Mouse (Mus musculus) gastrocnemius, postnatal 36 days (tissue): ENCODE measurements around the gene Smc1b. TPM values are rescaled to one million over a fixed set of nuclear protein-coding genes. Genes with fewer than 3 reads are reported as not detected.
"Not testable (repeated sequence)": the region's sequence is repeated elsewhere in the genome, so short reads cannot be mapped to it uniquely, and the experiment has no call there.

Experiments used
- DNase-seq, 2 experiments: peaks; one replicate each; pipeline ENCODE4 v3.0.0; 2022
- intact Hi-C: fragments of 180-260 bp; cut with DNase I; formaldehyde crosslinking; loops from one replicate; pipeline ENCODE4 v1.15.1; 2025
- total RNA-seq, 2 experiments: library from RNA; stranded (reverse); gene quantifications; 2 replicates each; pipeline ENCODE4 v1.2.3; 2021

Smc1b gene
- total RNA-seq, 2 experiments from 2014 or later: not detected

DNA sequence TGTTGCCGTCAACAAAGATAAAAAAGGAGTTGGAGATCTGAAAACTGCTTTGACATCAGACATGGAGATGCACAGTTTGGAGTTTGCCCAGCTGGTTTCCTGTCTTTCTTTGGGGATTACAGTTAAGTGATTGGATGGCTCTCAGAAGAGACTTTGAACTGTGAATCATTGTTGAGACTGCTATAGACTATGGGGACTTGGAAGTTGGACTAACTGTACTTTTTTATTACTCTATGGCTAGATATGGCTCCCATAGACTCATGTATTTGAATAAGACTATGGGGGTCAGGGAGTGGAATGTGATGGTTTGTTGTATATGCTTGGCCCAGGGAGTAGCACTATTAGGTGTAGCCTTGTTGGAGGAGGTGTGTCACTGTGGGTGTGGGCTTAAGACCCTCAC lies 101.1 kb downstream of the Smc1b start:
- intact Hi-C loops, DNase-seq: not testable (repeated sequence)

DNA sequence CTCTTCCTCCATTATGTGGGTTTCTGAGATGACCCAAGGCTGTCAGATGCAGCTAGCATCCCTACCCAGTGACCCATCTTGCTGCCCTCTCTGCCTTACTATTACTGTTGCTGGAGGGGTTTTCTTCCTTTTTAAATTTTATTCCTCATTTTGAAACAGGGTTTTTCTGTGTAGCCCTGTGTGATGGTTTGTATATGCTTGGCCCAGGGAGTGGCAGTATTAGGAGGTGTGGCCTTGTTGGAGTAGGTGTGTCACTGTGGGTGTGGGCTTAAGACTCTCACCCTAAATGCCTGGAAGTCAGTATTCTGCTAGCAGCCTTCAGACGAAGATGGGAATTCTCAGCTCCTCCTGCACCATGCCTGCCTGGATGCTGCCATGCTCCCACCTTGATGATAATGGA lies 103.1 kb downstream of the Smc1b start, which contains the start of gene Fam118a:
Gene Fam118a (plus strand): TSS at position 301 of the 400 bp plus-strand sequence.
- intact Hi-C loops, DNase-seq: not testable (repeated sequence)

DNA sequence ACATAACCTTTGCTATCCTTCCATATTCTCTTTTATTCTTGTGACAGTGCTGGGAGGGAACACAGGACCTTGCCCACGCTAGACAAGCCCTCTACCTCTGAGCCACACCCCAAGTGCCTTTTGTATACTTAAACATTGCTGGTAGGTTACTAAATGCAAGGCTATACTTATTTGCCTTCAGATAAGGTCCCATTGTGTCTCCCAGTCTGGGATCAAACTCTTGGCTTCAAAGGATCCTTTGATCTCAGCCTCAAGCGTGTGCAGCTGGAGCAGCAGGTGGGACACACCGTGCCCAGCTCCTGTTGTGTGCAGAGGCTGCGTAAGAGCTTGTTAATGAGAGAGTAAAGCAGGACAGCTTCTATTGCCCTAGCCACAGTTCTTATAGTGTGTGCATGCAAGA lies 104.0 kb downstream of the Smc1b start:
- DNase-seq: no peak
- intact Hi-C loops: no loop called here

DNA sequence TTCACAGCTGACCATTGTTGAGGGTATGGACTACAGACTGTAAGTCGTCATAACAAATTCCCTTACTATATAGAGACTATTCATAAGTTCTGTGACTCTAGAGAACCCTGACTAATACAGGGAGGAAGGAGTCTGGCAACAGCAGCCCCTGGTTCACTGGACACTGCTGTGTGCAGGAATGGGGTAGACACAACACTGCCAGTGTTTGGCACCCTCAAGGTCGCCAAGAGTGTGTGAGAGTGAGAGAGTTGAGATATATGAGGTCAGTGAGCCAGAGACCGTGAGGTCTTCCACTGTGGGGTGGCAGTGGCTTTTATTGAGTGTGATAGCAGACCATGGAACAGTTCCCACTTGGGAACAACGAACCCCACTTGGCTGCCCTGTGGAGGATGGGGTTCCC lies 105.6 kb downstream of the Smc1b start:
- intact Hi-C loops: no loop called here
- no peak for DNase-seq

DNA sequence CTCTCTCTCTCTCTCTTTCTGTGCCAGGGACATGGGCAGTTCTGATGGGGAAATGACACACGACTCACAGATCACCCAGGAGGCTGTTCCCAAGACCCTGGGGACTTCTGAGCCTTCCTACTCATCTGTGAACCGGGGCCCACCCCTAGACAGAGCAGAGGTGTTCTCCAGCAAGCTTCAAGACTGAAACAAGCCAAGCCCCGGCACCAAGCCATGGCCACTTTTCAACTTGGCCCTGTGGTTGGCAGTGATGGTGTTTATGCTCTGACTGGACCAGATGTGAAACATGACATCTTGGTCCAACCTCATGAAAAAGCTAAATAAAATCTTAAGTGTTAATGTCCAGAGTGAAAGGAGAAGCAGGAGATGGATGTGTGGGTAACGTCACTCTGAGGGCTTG lies 109.6 kb downstream of the Smc1b start:
- intact Hi-C loops: no loop called here
- peak; percentile 30 to 56 for DNase-seq

DNA sequence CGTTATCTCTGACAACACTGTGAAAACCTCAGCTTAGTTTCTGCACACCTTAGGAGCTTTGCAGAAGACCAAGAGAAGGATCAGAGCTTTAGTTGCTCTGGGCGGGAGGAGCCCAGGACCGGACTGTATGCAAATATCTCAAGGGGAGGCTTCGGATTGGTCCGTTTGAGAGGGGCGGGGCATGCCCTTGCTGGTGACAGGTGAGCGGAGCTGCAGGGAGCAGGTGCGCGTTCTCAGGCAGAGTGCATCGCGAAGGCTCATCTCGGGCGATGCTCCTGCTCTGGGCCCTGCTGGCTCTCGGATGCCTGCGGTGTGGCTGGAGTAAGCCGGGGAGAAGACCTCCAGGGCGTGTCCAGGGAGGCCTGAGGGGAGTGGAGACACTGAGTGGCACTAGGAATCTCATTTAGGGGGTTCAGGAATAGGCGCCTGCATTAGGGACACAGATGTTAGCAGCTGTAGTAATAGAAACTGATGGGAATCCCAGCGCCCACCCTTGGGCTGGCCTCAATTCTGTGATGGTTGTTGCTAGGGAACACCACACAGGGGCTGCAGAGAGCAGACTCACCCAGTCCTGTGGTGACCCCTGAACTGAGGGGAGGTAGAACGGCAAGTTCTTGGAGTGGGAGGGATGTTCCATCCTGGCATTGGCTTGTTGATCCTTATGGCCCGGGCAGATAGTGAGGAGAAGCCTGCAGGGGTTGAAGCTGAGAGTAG lies 114.7 kb downstream of the Smc1b start, which contains the start of gene Upk3a:
Gene Upk3a (plus strand): TSS at position 191 of the 714 bp plus-strand sequence.
- DNase-seq: no peak
- intact Hi-C loops: no loop called here

DNA sequence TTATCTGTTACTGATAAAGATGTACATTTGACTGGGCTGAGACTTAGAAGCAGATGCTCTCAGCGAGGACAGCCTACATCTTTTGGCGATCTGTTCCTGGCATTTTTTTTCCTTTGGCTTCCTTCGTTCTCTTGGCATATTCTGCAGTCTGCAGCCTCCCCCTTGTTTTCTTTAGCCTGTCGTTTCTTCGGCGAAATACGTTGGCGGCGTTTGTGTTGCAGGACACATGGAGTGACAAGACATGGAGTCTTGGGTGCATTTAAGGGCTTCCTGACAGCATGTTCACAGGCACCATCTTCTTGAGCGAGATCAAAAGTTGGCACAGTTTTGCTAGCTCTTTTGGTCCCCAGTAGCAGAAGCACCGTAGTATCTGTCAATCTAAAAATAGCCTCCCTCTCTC lies 116.0 kb downstream of the Smc1b start:
- DNase-seq: no peak

More for the DNA sequence above, 116.0 kb downstream of the Smc1b start:
- intact Hi-C loops: no loop called here

Other genes with a start within 250 kb of the Smc1b start
- under 1 TPM; 0.22 to 0.33 TPM for gene Gm29666, start 211.9 kb downstream of the Smc1b start, total RNA-seq
- 10 to 100 TPM; 12.4 to 14.8 TPM for gene Nup50, start 208.6 kb downstream of the Smc1b start, total RNA-seq
- gene 5031439G07Rik, start 143.4 kb downstream of the Smc1b start, total RNA-seq: 10 to 100 TPM; 78.0 to 86.5 TPM
- gene Upk3a, start 114.8 kb downstream of the Smc1b start, total RNA-seq: not detected
- gene Fam118a, start 103.0 kb downstream of the Smc1b start, total RNA-seq: 1 to 10 TPM; 3.9 to 5.4 TPM
- gene Ribc2, start 114 bp upstream of the Smc1b start, total RNA-seq: not detected
- 1 to 10 TPM; 4.8 to 5.7 TPM for gene Fbln1, start 74.0 kb upstream of the Smc1b start, total RNA-seq
- gene Atxn10, start 204.3 kb upstream of the Smc1b start, total RNA-seq: 10 to 100 TPM; 24.4 to 31.6 TPM